Mouse (Mus musculus): ENCODE data around the gene Prlh. TPM values are rescaled to one million over a fixed set of nuclear protein-coding genes. Genes with fewer than 3 reads are reported as not detected.

Prlh gene
- polyA plus RNA-seq, 1 experiment from 2014 or later = not detected

- Histone ChIP-seq H3K27me3 (replicated peaks; ENCODE audit: control insufficient read depth, insufficient read depth, low read length) (no peaks in the 10 kb centered on the region), H3K27ac (ENCODE audit: low read depth) (no peak overlapping the region), H3K4me1 (replicated peaks; ENCODE audit: control insufficient read depth, insufficient read depth, low read length) (peaks cover 9% of the 10 kb centered on the region; the same call in 1 of the 2 replicates), H3K9me3 (ENCODE audit: control insufficient read depth, low read length) (peaks cover 4% of the 10 kb centered on the region; the same call in 1 of the 2 replicates), H3K4me3 (ENCODE audit: low read depth, low read length) (no peak overlapping the region), H3K36me3 (ENCODE audit: control insufficient read depth, insufficient read depth, low read length) (no peaks in the 10 kb centered on the region), H3K9ac (ENCODE audit: low read length) (no peak overlapping the region), H3K4me2 (ENCODE audit: low read length) (peak overlapping the region; percentile 98)
- 59% methylated on average over 10 of the region's 10 CpGs for WGBS
- DNase-seq (ENCODE audit: low spot score) (no peak), ATAC-seq (replicated peaks; ENCODE audit: low FRiP score, low TSS enrichment, low read depth) (no peak)
These were observed 47.1 kb downstream of the Prlh start for GRCm38 (mm10) chr1:90999911-91000601.

GRCm38 (mm10) chr1:91001101-91001500 is 48.2 kb downstream of the Prlh start:
- H3K9me3 ChIP-seq (ENCODE audit: control insufficient read depth, low read length) = no peaks in the 10 kb centered on the region
- WGBS = 80% methylated on average over 3 of the region's 3 CpGs

DNA sequence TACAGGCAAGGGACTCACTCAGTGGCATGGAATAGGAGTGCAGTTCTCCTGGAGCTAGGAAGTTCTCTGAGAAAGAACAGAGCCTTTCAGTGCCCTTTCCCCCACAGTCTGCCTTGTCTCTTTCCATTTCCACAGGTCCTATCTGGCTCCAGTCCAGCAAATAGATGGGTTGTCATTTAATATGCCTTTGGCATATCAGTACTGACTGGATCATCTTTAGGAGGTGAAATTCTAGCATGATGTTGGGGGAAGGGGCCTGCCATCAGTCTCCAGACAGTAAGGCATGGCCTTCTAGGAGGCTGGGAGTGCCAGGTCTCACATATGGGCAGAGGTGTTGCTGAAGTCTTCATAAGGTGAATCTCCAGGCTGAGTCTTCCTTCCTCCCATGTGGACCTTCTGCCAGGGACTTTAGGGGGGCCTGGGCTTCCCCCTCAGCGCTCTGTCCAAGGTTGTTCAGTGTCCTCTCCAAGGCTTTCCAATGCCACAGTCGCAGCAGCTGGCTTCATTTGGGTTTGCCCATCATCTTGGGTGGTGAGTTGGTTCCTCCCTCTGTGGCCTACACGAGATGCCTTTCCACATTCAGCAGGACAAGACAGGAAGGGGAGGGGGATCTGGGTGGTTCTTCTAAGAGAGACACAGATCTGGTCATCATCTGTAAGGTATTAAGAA is 49.1 kb downstream of the Prlh start:
- H3K9ac ChIP-seq (ENCODE audit: low read length) = no peak overlapping the region
- H3K9me3 ChIP-seq (ENCODE audit: control insufficient read depth, low read length) = no peaks in the 10 kb centered on the region
- no peak overlapping the region for H3K4me2 ChIP-seq (ENCODE audit: low read length)
- H3K27ac ChIP-seq (ENCODE audit: low read depth) = no peak overlapping the region
- DNase-seq (ENCODE audit: low spot score) (no peak), ATAC-seq (replicated peaks; ENCODE audit: low FRiP score, low TSS enrichment, low read depth) (no peak)
- WGBS = 86% methylated on average over 3 of the region's 3 CpGs
- H3K36me3 ChIP-seq (ENCODE audit: control insufficient read depth, insufficient read depth, low read length) = no peaks in the 10 kb centered on the region
- H3K4me1 ChIP-seq (replicated peaks; ENCODE audit: control insufficient read depth, insufficient read depth, low read length) = peaks cover 9% of the 10 kb centered on the region; the same call in 1 of the 2 replicates
- H3K4me3 ChIP-seq (ENCODE audit: low read depth, low read length) = no peak overlapping the region
- H3K27me3 ChIP-seq (replicated peaks; ENCODE audit: control insufficient read depth, insufficient read depth, low read length) = no peaks in the 10 kb centered on the region

More at GRCm38 (mm10) chr1:91001101-91001500, 48.2 kb downstream of the Prlh start:
- no peak for ATAC-seq (replicated peaks; ENCODE audit: low FRiP score, low TSS enrichment, low read depth)
- Histone ChIP-seq H3K4me1 (replicated peaks; ENCODE audit: control insufficient read depth, insufficient read depth, low read length) (peaks cover 9% of the 10 kb centered on the region; the same call in 1 of the 2 replicates), H3K4me3 (ENCODE audit: low read depth, low read length) (no peak overlapping the region), H3K27me3 (replicated peaks; ENCODE audit: control insufficient read depth, insufficient read depth, low read length) (no peaks in the 10 kb centered on the region), H3K36me3 (ENCODE audit: control insufficient read depth, insufficient read depth, low read length) (no peaks in the 10 kb centered on the region), H3K4me2 (ENCODE audit: low read length) (no peak overlapping the region), H3K27ac (ENCODE audit: low read depth) (no peak overlapping the region), H3K9ac (ENCODE audit: low read length) (no peak overlapping the region)
- no peak for DNase-seq (ENCODE audit: low spot score)

- Histone ChIP-seq H3K9me3 (ENCODE audit: control insufficient read depth, low read length) (no peaks in the 10 kb centered on the region), H3K9ac (ENCODE audit: low read length) (no peak overlapping the region), H3K4me1 (replicated peaks; ENCODE audit: control insufficient read depth, insufficient read depth, low read length) (peaks cover 9% of the 10 kb centered on the region; the same call in 1 of the 2 replicates), H3K27me3 (replicated peaks; ENCODE audit: control insufficient read depth, insufficient read depth, low read length) (no peaks in the 10 kb centered on the region), H3K4me2 (ENCODE audit: low read length) (no peak overlapping the region), H3K4me3 (ENCODE audit: low read depth, low read length) (no peak overlapping the region), H3K27ac (ENCODE audit: low read depth) (no peak overlapping the region), H3K36me3 (ENCODE audit: control insufficient read depth, insufficient read depth, low read length) (no peaks in the 10 kb centered on the region)
- DNase-seq (ENCODE audit: low spot score) (no peak), ATAC-seq (replicated peaks; ENCODE audit: low FRiP score, low TSS enrichment, low read depth) (no peak)
- WGBS = 83% methylated on average over 3 of the region's 3 CpGs
These were observed 49.7 kb downstream of the Prlh start for GRCm38 (mm10) chr1:91002641-91003040.

Other genes starting within 250 kb of the Prlh start
- 103 TPM in 2 replicates for gene Col6a3, start 109.1 kb upstream of the Prlh start, polyA plus RNA-seq (2014; fragmentation: Nextera tagmentation; extraction: Ambion mirVana)
- 0.60 and 0.96 TPM in 2 replicates for gene Mlph, start 38.0 kb upstream of the Prlh start, polyA plus RNA-seq (2014; fragmentation: Nextera tagmentation; extraction: Ambion mirVana)
- 21.2 and 22.8 TPM in 2 replicates for gene Rab17, start 16.6 kb downstream of the Prlh start, polyA plus RNA-seq (2014; fragmentation: Nextera tagmentation; extraction: Ambion mirVana)
- 60.4 and 65.3 TPM in 2 replicates for gene Lrrfip1, start 45.6 kb downstream of the Prlh start, polyA plus RNA-seq (2014; fragmentation: Nextera tagmentation; extraction: Ambion mirVana)
- 0.94 and 1.3 TPM in 2 replicates for gene Rbm44, start 192.0 kb downstream of the Prlh start, polyA plus RNA-seq (2014; fragmentation: Nextera tagmentation; extraction: Ambion mirVana)
- 5.4 and 6.0 TPM in 2 replicates for gene Ramp1, start 226.7 kb downstream of the Prlh start, polyA plus RNA-seq (2014; fragmentation: Nextera tagmentation; extraction: Ambion mirVana)

All from intestine, embryonic 14.5 days (tissue).